In genomic region chr1:134201751-134202420, GRCm38 (mm10) we compare ENCODE assay signal across 8 mouse cellular contexts. TPM values are rescaled to one million over a fixed set of nuclear protein-coding genes. Genes with fewer than 3 reads are reported as not detected.
DNase-seq lines count a peak whose midpoint lies in the region; ATAC-seq lines count a peak whose summit lies in the region.

No protein-coding gene starts in this region.

- DNase-seq in heart, adult 18-20 months, result peak; percentile 39 to 73
- no peak for DNase-seq in heart, adult 11 months
- DNase-seq in right cerebral cortex, postnatal 14 days, result peak; percentile 67
- DNase-seq in right cerebral cortex, postnatal 36 days (ENCODE audit: low spot score in 2 of 2), result no peak
- peak; percentile 66 to 79 for DNase-seq in cerebellum, postnatal 14 days
- DNase-seq in induced T-regulatory cell, adult 2 months (ENCODE audit: low read depth), result peak; percentile 60

- ATAC-seq in monocyte, adult 5-6 weeks (replicated peaks; ENCODE audit: insufficient number of reproducible peaks, low FRiP score, low TSS enrichment, poor library complexity, severe bottlenecking), result peak; percentile 51; the same call in 1 of the 2 replicates
- no peak for ATAC-seq in erythroid progenitor cell, adult 5-6 weeks (replicated peaks; ENCODE audit: low FRiP score, poor library complexity, severe bottlenecking)

RNA-seq across cellular contexts. Expression of gene Mybph, which starts 8.6 kb away (rescaled TPM):
- not detected for total RNA-seq in heart, adult 18-20 months (2021)
- total RNA-seq in monocyte, adult 5-6 weeks (2017), result not detected in 3 replicates
- total RNA-seq in erythroid progenitor cell, adult 5-6 weeks (2015; ENCODE audit: low replicate concordance), result not detected in 2 replicates
- total RNA-seq in erythroid progenitor cell, adult 5-6 weeks (2017; ENCODE audit: low replicate concordance), result 0.39 TPM in 1 of 2 replicates, not detected in the other

RNA-seq across cellular contexts. Expression of gene Chil1, which starts 19.9 kb away (rescaled TPM):
- 1 to 10 TPM in 1 of 2 experiments, under 1 TPM in 1; 0.42 to 1.0 TPM for total RNA-seq in heart, adult 18-20 months (2021)
- total RNA-seq in monocyte, adult 5-6 weeks (2017), result 0.48 TPM in 1 of 3 replicates, not detected in the others
- total RNA-seq in erythroid progenitor cell, adult 5-6 weeks (2015; ENCODE audit: low replicate concordance), result 19.3 and 76.8 TPM in 2 replicates
- total RNA-seq in erythroid progenitor cell, adult 5-6 weeks (2017; ENCODE audit: low replicate concordance), result 13.9 and 22.5 TPM in 2 replicates

RNA-seq across cellular contexts. Expression of gene Adora1, which starts 33.3 kb away (rescaled TPM):
- 10 to 100 TPM in 1 of 2 experiments, 1 to 10 TPM in 1; 7.1 to 12.8 TPM for total RNA-seq in heart, adult 18-20 months (2021)
- total RNA-seq in monocyte, adult 5-6 weeks (2017), result not detected in 3 replicates
- total RNA-seq in erythroid progenitor cell, adult 5-6 weeks (2015; ENCODE audit: low replicate concordance), result not detected in 2 replicates
- not detected in 2 replicates for total RNA-seq in erythroid progenitor cell, adult 5-6 weeks (2017; ENCODE audit: low replicate concordance)

Comparison
In these comparisons a context has a peak if more than half of its experiments do, and no peak if none do; other contexts are left out.
1. DNase-seq: peak in heart, adult 18-20 months (2 of 2), right cerebral cortex, postnatal 14 days (single experiment), cerebellum, postnatal 14 days (2 of 2) and induced T-regulatory cell, adult 2 months (single experiment); none in heart, adult 11 months (single experiment) and right cerebral cortex, postnatal 36 days (0 of 2).
2. RNA of gene Chil1, which starts 19.9 kb away (total RNA-seq): 13.9 to 76.8 TPM in erythroid progenitor cell, adult 5-6 weeks; 0.42 to 1.0 TPM in heart, adult 18-20 months and 0.48 TPM in monocyte, adult 5-6 weeks; every median in the first group is over 4 times any median in the second.